Mouse (Mus musculus) bone marrow, adult 2 months (tissue): ENCODE results near the gene Aoc3.

ENCODE experiments used
- CTCF ChIP-seq: fragments of 200-500 bp; IDR thresholded peaks from 2 replicates; pipeline ENCODE4 v1.5.1; 2011; ENCODE audit warnings: low read length, control low read depth; ENCODE audit not compliant: control insufficient read depth, insufficient read depth
- POLR2A ChIP-seq: fragments of 200-500 bp; IDR thresholded peaks from 2 replicates; pipeline ENCODE4 v1.6.1; 2011; ENCODE audit warnings: low read depth, mild to moderate bottlenecking, control low read depth, low read length, borderline replicate concordance; ENCODE audit not compliant: control insufficient read depth

DNA sequence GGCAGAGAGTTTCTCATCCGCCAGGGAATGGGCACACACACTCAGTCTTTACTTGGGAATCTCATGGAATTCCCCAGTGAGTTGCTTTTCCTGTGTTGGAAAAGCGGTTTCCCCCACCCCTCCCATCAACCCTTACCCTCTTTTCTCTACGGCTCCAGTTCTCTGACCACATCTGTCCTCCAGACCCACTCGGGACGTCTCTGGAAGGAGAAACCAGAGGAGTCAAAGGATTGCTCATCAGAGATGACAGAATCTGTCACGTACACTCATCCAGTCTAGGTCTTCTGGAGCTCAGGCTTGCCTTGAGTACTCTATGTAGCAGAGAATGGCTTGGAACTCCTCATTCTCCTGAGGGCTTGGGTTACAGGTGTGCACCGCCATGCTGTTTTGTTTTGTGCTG, 18.4 kb downstream of the Aoc3 start:
- TF ChIP-seq POLR2A (no peak), CTCF (no peak)
